Mouse (Mus musculus) urinary bladder, adult 18-20 months (tissue): ENCODE data around the gene Lhx2.
A peak's percentile ranks its signal among the peaks of the same experiment; 100 is the strongest.

Experiments
- DNase-seq, 2 experiments: peaks; one replicate each; pipeline ENCODE4 v3.0.0; 2022; ENCODE audit warnings: low spot score in 2 of 2, mixed read lengths in 2 of 2

Gene Lhx2

GRCm38 (mm10) chr2:38359186-38359585, 20.1 kb downstream of the Lhx2 start:
- no peak for DNase-seq

GRCm38 (mm10) chr2:38359811-38360210, 20.7 kb downstream of the Lhx2 start:
- no peak for DNase-seq

GRCm38 (mm10) chr2:38366222-38366621, 27.1 kb downstream of the Lhx2 start:
- DNase-seq, result no peak

GRCm38 (mm10) chr2:38367023-38367422, 27.9 kb downstream of the Lhx2 start:
- DNase-seq, result no peak

- no peak for DNase-seq
Measured at GRCm38 (mm10) chr2:38367852-38368251, 28.8 kb downstream of the Lhx2 start.

DNA sequence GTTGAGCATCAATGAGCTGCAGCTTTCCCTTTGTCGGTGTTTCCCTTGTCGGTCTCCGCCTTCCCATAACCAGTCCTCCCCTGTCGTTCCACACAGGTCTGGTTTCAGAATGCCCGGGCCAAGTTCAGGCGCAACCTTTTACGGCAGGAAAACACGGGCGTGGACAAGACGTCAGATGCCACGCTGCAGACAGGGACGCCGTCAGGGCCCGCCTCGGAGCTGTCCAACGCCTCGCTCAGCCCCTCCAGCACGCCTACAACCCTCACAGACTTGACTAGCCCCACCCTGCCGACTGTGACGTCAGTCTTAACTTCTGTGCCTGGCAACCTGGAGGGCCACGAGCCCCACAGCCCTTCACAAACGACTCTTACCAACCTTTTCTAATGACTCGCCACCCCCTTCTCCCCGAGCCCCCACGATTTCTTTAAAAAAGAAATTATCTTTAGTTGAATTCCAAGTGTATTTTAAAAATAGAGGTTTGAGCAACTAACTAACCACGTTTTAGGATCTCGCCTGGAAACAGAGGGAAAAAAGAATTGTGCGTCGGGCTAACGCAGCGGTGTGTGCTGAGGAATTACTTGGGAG, 29.8 kb downstream of the Lhx2 start:
- DNase-seq, result peak in 1 of 2 experiments; percentile 24

DNA sequence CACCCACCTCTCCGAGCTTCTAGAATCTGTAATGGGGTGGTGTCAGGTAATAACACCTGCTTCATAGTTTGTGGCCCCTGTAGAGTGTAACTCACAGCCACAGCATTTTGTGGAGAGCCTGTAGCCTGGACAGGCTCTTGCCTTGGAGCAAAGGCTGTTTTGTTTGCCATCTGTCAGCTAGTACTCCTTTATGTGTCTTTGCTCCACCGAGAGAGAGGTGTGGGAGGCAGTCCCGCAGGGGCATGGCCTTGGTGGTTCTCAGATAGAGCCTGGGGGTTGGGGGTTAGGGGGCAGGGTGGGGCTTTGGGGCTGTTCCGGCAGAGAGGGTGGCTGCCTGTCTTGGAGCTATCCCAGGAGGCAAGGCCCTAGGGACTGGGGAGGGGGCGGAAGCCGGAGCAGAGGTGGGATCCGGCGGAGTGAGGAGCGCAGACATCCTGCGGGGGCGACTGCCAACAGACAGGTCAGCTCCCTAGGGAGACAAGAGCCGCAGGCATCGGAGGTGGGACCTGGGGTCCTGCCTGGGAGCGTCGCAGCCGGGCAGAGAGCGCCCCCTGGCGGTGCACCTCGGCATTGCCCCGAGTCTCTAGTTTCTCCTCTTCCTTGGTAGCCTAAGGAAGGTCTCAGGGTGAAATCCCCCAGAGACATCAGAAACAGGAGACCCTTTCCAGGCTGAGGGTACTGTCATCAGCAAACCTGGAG, 36.7 kb downstream of the Lhx2 start:
- no peak for DNase-seq

- DNase-seq, result no peak
Measured at GRCm38 (mm10) chr2:38377254-38377653, 38.2 kb downstream of the Lhx2 start.

DNA sequence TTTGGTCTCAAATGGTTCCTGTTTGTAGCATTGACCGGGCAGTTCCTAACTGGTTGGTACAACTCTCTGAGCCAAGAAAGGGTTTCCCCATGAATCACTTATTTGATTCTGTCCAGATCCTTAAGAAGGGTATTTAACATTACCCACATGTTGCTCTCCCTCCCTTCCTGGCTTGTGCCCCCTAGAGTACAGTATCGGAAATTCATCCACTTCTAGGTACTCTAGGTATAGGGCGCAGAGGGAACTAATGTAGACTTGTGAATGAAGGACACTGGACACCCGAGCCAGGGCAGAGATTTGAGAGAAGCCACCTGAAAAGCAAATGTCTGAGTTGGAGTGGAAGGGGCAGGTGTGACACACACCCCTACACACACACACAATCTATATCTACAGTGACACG, 39.3 kb downstream of the Lhx2 start:
- DNase-seq, result no peak

DNA sequence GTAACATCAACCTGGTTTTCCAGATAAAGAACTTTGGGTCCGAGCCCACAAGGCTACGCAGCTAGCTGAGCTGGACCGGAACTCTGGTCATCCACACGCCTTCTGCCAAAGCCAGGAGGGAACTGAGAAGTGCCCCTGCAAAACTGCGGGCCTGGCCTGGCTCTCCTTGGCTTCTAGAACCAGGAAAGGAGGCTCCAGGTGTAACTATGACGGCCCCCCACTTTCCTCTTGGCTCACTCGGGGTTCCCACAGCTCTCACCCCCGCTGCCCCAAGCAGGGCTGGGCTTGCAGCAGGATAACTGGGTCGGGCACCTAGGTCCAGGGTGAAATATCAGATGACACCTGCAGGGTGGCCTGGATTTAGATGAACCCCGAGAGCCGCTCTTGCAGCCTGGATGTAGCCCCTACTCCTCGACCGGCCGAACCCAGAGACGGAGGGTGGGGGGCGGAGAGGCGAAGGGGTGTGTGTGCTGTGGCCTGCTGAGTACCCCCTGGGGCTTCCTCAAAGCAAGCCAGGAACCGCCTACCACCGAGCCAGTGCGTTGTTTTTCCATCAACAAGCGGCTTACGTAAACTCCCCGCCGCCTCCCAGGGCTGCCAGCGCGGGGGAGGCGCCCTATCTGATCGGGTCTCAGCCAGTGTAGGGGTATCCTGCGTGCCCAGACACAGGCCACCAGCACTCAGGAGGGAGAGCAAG, 39.9 kb downstream of the Lhx2 start:
- DNase-seq, result no peak

DNA sequence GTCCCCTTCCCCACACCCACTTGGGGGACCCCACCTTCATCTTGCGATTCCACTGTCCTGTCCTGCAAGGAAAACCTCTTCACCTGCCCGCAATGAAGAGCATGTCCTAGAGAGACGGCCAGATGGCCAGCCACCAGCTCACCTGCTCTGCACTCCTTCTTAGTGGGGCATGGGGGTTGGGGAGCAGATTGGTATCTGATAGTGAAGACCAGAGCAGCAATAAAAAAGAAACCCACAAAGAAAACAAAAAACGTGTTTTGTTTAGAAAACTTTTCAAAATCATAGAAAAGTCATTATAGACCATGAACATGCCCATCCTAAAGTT, 40.4 kb downstream of the Lhx2 start:
- no peak for DNase-seq

DNA sequence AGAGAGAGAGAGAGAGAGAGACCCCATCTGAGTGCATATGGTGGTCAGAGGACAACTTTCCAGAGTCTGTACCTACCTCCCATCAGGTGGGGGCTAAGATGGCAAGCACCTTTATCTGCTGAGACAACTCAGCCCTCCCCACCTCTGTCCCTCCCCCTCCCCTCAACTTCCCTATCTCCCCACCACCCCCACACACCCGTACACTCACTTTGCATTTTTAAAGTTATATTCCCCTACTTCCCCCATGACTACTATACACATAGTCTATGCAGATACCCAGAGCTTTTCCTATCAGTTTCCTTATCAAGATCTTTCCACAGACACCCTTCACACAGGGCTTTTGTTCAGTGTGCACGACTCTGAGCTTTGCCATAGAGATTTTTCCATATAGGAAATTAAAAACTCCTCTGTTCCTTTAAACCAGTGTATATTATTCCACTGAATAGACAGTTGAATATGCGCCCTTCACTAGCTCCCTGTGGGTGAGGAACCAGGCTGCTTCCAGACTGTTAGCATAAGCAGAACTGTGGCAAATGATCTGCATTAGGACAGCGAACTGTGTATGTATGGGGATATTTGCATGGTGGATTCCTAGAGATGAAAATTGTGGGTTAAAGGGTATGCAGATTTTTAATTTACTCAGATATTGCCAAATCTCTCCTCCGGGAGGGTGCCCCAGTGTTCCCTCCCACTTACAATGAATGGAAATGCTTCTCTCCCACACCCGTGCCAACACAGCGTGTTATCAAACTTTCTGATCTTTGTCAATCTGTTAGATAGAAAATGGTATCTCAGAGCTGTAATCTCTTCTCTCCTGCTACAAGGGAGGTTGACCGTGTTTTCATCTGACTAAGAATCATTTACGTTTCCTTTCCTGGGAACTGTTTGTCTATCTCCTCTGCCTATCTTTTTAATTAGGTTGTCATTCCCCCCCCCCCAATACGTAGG, 41.3 kb downstream of the Lhx2 start:
- no peak for DNase-seq

GRCm38 (mm10) chr2:38387568-38388262, 48.6 kb downstream of the Lhx2 start:
- no peak for DNase-seq

- no peak for DNase-seq
Measured at GRCm38 (mm10) chr2:38394977-38395868, 56.1 kb downstream of the Lhx2 start.

- DNase-seq, result no peak
Measured at GRCm38 (mm10) chr2:38395869-38396236, 56.8 kb downstream of the Lhx2 start.

- no peak for DNase-seq
Measured at GRCm38 (mm10) chr2:38397306-38397705, 58.2 kb downstream of the Lhx2 start.

GRCm38 (mm10) chr2:38397882-38398281, 58.8 kb downstream of the Lhx2 start:
- DNase-seq, result no peak

DNA sequence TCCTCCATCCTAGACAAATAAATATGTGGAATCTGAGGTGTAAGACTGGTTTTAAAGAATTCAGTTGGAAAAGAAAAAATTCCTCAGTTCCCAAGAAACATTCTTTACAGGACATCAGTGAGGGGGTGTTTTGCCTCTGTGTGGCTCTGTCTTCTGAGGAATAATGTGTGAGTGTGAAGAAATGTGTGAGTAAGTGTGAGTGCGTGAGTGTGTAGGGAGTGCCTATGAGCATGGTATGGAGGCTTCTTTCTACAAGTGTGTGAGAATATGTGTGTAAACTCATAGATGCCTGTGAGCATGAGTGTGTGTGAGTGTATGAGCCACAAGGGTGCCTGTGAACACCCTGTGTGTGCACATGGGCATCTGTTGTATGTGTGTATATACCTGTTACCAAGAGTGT, 63.5 kb downstream of the Lhx2 start:
- no peak for DNase-seq

- no peak for DNase-seq
Measured at GRCm38 (mm10) chr2:38403231-38403630, 64.2 kb downstream of the Lhx2 start.

- no peak for DNase-seq
Measured at GRCm38 (mm10) chr2:38404007-38404596, 65.0 kb downstream of the Lhx2 start.
